Comparison of ENCODE assay signal across 30 mouse cellular contexts in the genomic region with DNA sequence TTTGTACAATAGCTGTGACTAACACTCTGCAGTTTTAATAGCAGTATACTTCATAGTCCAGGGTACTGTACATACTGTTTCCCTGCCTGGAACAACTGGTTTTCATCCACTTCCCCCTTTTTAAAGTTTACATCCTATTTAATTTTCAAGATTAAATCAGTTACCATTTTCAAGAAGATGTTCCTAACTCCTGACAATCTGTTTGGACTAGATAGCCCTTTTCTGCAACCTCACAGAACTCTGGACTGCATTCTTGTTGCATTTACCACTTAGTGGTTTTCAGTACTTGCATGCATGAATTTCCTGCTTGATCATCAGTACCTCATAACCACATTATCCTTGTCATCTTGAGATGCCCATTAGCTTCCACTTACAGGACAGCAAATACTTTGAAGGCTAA. TPM values are rescaled to one million over a fixed set of nuclear protein-coding genes. Genes with fewer than 3 reads are reported as not detected.
"Had no signal": no experiment of that assay in that cellular context is flagged by ENCODE, and none has a peak within 500 bp of the region (broad histone marks: within the 10 kb centered on the region; RNA-seq: fewer than 3 reads in every experiment).

No protein-coding gene starts in this region.

- H3K27ac ChIP-seq: embryonic facial prominence, embryonic 10.5 days; embryonic facial prominence, embryonic 12.5 days; embryonic facial prominence, embryonic 13.5 days; embryonic facial prominence, embryonic 15.5 days; forebrain, embryonic 10.5 days; forebrain, embryonic 12.5 days; forebrain, embryonic 13.5 days; forebrain, embryonic 15.5 days; gastrocnemius, adult 2 months; heart, adult 2 months; heart, embryonic 10.5 days had no signal

- H3K36me3 ChIP-seq: embryonic facial prominence, embryonic 10.5 days; embryonic facial prominence, embryonic 12.5 days; embryonic facial prominence, embryonic 13.5 days; embryonic facial prominence, embryonic 15.5 days; forebrain, embryonic 10.5 days; forebrain, embryonic 12.5 days; forebrain, embryonic 15.5 days; heart, embryonic 10.5 days had no signal

- DNase-seq: cerebellum, adult 9-11 months; cerebellum, postnatal 10 days; cerebellum, postnatal 14 days; cerebellum, postnatal 25 days; cerebellum, postnatal 36 days; embryo, embryonic 11 days; forebrain, postnatal 0 days; gastrocnemius, adult 2 months; gastrocnemius, postnatal 10 days; gastrocnemius, postnatal 14 days; gastrocnemius, postnatal 25 days; gastrocnemius, postnatal 36 days; heart, adult 11 months; heart, adult 18-20 months; heart, adult 2 months had no signal

- H3K4me1 ChIP-seq: embryonic facial prominence, embryonic 10.5 days; embryonic facial prominence, embryonic 12.5 days; embryonic facial prominence, embryonic 13.5 days; embryonic facial prominence, embryonic 15.5 days; forebrain, embryonic 10.5 days; forebrain, embryonic 12.5 days; forebrain, embryonic 13.5 days; forebrain, embryonic 15.5 days; heart, embryonic 10.5 days had no signal

- H3K9ac ChIP-seq: embryonic facial prominence, embryonic 12.5 days; embryonic facial prominence, embryonic 13.5 days; embryonic facial prominence, embryonic 15.5 days; forebrain, embryonic 12.5 days; forebrain, embryonic 13.5 days; forebrain, embryonic 15.5 days; forebrain, postnatal 0 days had no signal

- ATAC-seq: forebrain, embryonic 13.5 days; forebrain, embryonic 14.5 days; forebrain, embryonic 15.5 days; forebrain, embryonic 16.5 days; forebrain, postnatal 0 days had no signal

- H3K9me3 ChIP-seq: embryonic facial prominence, embryonic 10.5 days; embryonic facial prominence, embryonic 12.5 days; embryonic facial prominence, embryonic 13.5 days; embryonic facial prominence, embryonic 15.5 days; forebrain, embryonic 10.5 days; forebrain, embryonic 12.5 days; forebrain, embryonic 13.5 days; forebrain, embryonic 15.5 days; heart, embryonic 10.5 days had no signal

- H3K27me3 ChIP-seq: embryonic facial prominence, embryonic 12.5 days; embryonic facial prominence, embryonic 13.5 days; embryonic facial prominence, embryonic 15.5 days; forebrain, embryonic 12.5 days; forebrain, embryonic 13.5 days had no signal

- H3K4me3 ChIP-seq: embryonic facial prominence, embryonic 10.5 days; embryonic facial prominence, embryonic 12.5 days; embryonic facial prominence, embryonic 13.5 days; embryonic facial prominence, embryonic 15.5 days; erythroblast, embryonic 14.5 days; forebrain, embryonic 10.5 days; forebrain, embryonic 12.5 days; forebrain, embryonic 13.5 days; forebrain, embryonic 15.5 days; gastrocnemius, adult 2 months; heart, adult 2 months; heart, embryonic 10.5 days had no signal

- H3K4me2 ChIP-seq: embryonic facial prominence, embryonic 12.5 days; embryonic facial prominence, embryonic 13.5 days; embryonic facial prominence, embryonic 15.5 days; forebrain, embryonic 12.5 days; forebrain, embryonic 13.5 days; forebrain, embryonic 15.5 days; heart, embryonic 11.5 days had no signal

RNA-seq across cellular contexts. Expression of gene Zpbp, which starts 6.7 kb away (rescaled TPM):
- polyA plus RNA-seq: erythroblast, embryonic 14.5 days had no signal

RNA-seq across cellular contexts. Expression of gene Spata48, which starts 7.0 kb away (rescaled TPM):
- total RNA-seq: granulocyte monocyte progenitor cell, adult 5-6 weeks had no signal
- polyA plus RNA-seq: forebrain, embryonic 16.5 days; gonadal fat pad, adult 2 months had no signal
